Mouse (Mus musculus) adrenal gland, adult (tissue): ENCODE measurements around the gene Zfp362.
A peak's percentile ranks its signal among the peaks of the same experiment; 100 is the strongest.

Experiments used
- DNase-seq, 2 experiments: peaks; one replicate each; pipeline ENCODE4 v3.0.0; 2022 to 2023; ENCODE audit warnings: low spot score in 1 of 2; ENCODE audit not compliant: inconsistent age in 2 of 2

Zfp362 gene

GRCm38 (mm10) chr4:128732794-128733193, 73.1 kb downstream of the Zfp362 start:
- no peak for DNase-seq

GRCm38 (mm10) chr4:128730271-128730670, 75.6 kb downstream of the Zfp362 start:
- no peak for DNase-seq

- DNase-seq: peak in 1 of 2 experiments; percentile 65
Observed at GRCm38 (mm10) chr4:128729709-128730037, 76.2 kb downstream of the Zfp362 start.

GRCm38 (mm10) chr4:128729033-128729708, 76.7 kb downstream of the Zfp362 start:
- DNase-seq: no peak

DNA sequence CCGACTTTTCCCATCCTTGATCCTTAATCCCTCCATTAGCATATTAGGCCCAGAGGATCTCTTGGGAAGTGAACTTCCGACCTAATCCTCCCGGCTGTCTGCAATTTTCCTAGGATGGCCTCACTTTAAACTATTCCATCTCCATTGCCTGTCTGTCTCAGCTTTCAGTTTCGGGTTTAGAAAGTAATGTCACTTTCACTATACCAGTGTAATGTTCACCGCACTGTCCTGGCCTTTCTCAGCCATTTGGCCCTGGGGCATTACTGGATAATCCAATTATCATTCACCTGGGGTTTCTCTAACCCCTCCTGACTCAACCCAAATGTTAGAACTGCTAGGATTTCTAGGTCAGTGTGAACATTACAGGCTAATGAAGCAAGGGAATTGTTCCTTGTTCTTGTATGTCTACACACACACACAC, 77.4 kb downstream of the Zfp362 start:
- peak in 1 of 2 experiments; percentile 70 for DNase-seq

DNA sequence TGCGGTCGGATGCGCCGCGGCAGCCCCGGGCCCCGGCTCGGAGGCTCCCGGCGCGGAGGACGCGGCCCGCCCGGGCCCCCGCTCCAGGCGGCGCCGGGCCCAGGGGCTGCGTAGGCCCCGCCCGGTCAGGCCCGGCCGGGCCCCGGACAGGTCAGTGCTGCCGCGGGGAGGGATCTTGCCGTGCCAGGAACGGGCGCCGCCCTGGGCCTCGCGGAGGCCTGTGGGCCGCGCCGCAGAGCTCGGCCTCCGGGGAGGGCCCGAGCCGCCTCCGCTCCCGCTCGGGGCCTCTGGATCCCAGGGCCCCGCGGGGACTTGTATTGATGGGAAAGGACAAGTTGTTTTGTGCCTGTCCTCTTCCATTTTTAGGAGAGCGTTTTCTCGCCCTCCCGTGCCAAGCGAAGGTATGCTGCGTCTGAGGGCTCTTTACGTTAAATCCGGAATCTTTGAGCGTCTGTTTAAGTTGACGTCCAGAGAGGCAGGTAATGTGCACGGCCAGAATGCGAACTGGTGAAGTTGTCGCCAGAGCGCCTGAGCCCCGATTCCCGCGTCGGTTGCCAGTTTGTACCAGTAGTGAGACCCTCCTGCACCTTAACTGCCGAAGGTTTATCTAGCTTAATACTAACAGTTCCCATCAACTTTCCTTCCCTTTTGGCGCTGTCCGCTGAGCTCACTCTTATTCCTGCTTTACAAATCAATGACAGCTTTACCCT, 78.0 kb downstream of the Zfp362 start:
- DNase-seq: peak; percentile 83 to 92

GRCm38 (mm10) chr4:128727019-128727720, 78.7 kb downstream of the Zfp362 start:
- DNase-seq: peak; percentile 91 to 95

- DNase-seq: peak in 1 of 2 experiments; percentile 75
Observed at GRCm38 (mm10) chr4:128724059-128724458, 81.8 kb downstream of the Zfp362 start.

DNA sequence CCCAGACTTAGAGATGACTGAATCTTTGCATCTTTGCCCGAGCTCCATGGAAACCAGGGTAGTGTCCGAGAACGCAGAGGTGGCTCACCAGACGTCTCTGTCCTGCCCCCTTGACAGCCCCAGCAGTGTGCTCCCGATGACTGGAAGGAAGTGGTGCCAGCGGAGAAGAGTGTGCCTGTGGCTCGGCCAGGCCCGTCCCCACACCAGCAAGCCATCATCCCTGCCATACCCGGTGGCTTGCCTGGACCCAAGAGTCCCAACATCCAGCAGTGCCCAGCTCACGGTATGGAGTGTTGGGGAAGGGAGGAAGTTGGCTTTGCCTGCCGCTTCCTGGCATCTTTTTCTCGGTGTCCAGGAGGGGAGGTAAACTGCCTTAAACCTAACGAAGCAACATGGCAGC, 82.4 kb downstream of the Zfp362 start:
- DNase-seq: no peak
